Mouse (Mus musculus) B cell, adult 2 months (primary cell): ENCODE measurements around the gene Pf4.
"Not testable (repeated sequence)": the region's sequence is repeated elsewhere in the genome, so short reads cannot be mapped to it uniquely, and the experiment has no call there.

Experiments
- DNase-seq, 2 experiments: peaks; one replicate each; pipeline ENCODE4 v3.0.0; 2022

Gene Pf4

GRCm38 (mm10) chr5:90788114-90788513 lies 15.9 kb downstream of the Pf4 start:
- no peak for DNase-seq

GRCm38 (mm10) chr5:90789306-90790073 lies 17.3 kb downstream of the Pf4 start:
- DNase-seq = no peak

- DNase-seq = no peak
Observed at GRCm38 (mm10) chr5:90790074-90790502, 17.9 kb downstream of the Pf4 start.

GRCm38 (mm10) chr5:90794195-90794625 lies 22.0 kb downstream of the Pf4 start, which contains the start of gene Cxcl15:
TSS of gene Cxcl15 (plus strand) at chr5:90794534.
- no peak for DNase-seq

- DNase-seq = not testable (repeated sequence)
Observed at GRCm38 (mm10) chr5:90795392-90795791, 23.2 kb downstream of the Pf4 start.

GRCm38 (mm10) chr5:90804574-90804973 lies 32.3 kb downstream of the Pf4 start:
- DNase-seq = no peak

- DNase-seq = no peak
Observed at GRCm38 (mm10) chr5:90806050-90806449, 33.8 kb downstream of the Pf4 start.

GRCm38 (mm10) chr5:90807176-90807950 lies 35.1 kb downstream of the Pf4 start:
- DNase-seq = no peak

GRCm38 (mm10) chr5:90819756-90820155 lies 47.5 kb downstream of the Pf4 start:
- DNase-seq = no peak
